Mouse (Mus musculus): ENCODE measurements around the gene Kit. TPM values are rescaled to one million over a fixed set of nuclear protein-coding genes. Genes with fewer than 3 reads are reported as not detected.

Gene Kit
- polyA plus RNA-seq (2016; fragmentation: Nextera tagmentation; extraction: Ambion mirVana): 25.6 and 25.8 TPM in 2 replicates

DNA sequence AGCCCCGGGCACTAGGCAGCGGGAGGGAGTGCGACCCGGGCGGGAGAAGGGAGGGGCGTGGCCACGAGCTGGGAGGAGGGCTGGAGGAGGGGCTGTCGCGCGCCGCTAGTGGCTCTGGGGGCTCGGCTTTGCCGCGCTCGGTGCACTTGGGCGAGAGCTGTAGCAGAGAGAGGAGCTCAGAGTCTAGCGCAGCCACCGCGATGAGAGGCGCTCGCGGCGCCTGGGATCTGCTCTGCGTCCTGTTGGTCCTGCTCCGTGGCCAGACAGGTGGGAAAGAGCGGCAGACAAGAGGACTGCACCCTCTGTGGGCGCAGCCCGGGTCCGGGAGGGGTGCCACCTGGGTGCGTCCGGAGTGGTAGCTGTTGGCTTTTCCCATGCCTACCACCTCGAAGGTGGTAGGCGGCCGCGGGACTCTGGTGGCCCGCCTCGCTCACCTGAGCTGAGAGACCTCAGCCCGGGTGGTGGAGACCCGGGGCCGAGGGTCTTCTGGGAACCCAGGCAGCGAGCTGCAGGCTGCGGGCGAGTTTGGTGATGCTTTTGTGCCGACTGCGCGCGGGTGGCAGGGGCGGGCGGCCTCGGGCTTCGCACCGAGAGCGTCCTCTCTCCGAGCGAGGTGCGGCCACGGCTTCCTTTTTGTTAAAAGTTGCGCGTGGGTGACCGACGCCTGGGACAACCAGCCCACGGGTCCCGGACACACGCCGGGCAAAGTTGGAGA, at the start of gene Kit:
TSS of gene Kit (plus strand) at position 65 of the 715 bp plus-strand sequence.
- no peaks in the 10 kb centered on the region for H3K9me3 ChIP-seq (replicated peaks)
- H3K4me3 ChIP-seq: peak within 1 kb of the TSS; percentile 71
- H3K9ac ChIP-seq: peak within 1 kb of the TSS; percentile 70
- ATAC-seq: peak; percentile 86
- peak within 1 kb of the TSS; percentile 98 for H3K4me2 ChIP-seq
- peaks cover 60% of the 10 kb centered on the region for H3K4me1 ChIP-seq
- H3K27me3 ChIP-seq (replicated peaks): peaks cover 28% of the 10 kb centered on the region
- no peaks in the 10 kb centered on the region for H3K36me3 ChIP-seq
- under 1% methylated on average over 64 of the region's 65 CpGs for WGBS (ENCODE audit: insufficient replicate concordance)
- H3K27ac ChIP-seq: peak within 1 kb of the TSS; percentile 53

DNA sequence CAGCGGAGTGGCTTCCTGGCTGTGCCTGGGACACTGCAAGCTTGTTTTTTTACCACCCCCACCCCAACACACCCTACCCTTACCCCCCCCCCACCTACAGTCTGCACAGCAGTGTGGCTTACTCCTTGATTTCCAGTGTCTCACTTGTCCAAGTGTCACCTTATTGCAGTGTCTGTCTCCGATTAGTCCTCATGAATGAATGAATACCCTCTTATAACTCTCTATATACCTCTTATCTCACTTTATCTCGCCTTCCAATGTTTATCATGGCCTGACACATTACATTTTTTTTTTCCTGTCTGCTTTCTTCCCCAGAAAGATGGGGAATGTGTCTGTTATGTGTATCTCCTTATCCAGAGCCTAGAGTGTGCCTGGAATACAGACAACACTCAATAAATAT, 38.6 kb upstream of the Kit start:
- Histone ChIP-seq H3K9me3 (replicated peaks) (no peaks in the 10 kb centered on the region), H3K4me3 (no peak overlapping the region), H3K4me2 (peak overlapping the region; percentile 33; the same call in 1 of the 2 replicates), H3K27ac (no peak overlapping the region), H3K36me3 (no peaks in the 10 kb centered on the region), H3K4me1 (peaks cover 34% of the 10 kb centered on the region), H3K9ac (no peak overlapping the region), H3K27me3 (replicated peaks) (0 out of 2 replicates have a peak, but pooled peaks cover 3% of the 10 kb centered on the region)
- WGBS (ENCODE audit: insufficient replicate concordance): 27% methylated on average over 3 of the region's 3 CpGs
- ATAC-seq: 0 out of 2 replicates have a peak, but pooled peaks have one; percentile 37

DNA sequence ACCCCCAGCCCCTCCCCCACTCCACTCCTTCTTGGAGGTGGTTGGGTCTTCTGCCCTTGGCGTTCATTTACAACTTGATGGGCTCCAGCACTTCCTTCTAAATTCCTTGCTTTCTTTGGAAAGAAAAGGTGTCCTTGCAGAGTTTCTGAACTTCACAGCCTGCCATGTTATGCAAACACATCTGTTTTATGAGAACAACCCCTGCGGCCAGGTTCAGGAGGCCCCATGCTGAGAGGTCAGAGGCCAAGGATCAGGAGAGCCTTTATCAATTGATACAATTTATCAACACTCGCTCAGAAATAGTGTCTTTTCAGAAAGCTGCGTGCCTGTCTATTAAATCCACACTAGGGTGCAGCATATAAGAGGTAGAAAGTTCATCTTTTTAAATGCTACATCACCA, 37.0 kb upstream of the Kit start:
- Histone ChIP-seq H3K4me3 (no peak overlapping the region), H3K36me3 (no peaks in the 10 kb centered on the region), H3K9me3 (replicated peaks) (no peaks in the 10 kb centered on the region), H3K9ac (no peak overlapping the region), H3K27ac (no peak overlapping the region), H3K4me1 (peaks cover 34% of the 10 kb centered on the region), H3K4me2 (no peak overlapping the region), H3K27me3 (replicated peaks) (0 out of 2 replicates have a peak, but pooled peaks cover 3% of the 10 kb centered on the region)
- 48% methylated on average over 4 of the region's 4 CpGs for WGBS (ENCODE audit: insufficient replicate concordance)
- ATAC-seq: no peak

DNA sequence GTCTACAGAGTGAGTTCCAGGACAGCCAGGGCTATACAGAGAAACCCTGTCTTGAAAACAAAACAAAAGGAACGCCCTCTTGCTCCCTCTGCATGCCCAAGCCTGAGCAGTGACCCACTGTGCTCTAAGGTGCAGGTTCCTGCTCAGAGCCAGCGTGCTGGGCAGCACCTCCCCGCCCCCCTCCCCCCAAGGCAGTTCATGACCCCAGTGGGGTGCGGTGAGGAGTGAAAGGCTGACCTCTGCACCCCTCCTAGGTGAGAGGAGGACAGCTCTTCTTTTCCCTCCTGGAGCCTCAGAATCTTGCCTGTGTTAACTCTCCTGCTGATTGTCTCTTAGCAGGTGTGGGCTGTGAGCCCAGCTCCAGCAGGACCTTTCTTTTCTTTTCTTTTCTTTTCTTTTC, 36.3 kb upstream of the Kit start:
- 59% methylated on average over 4 of the region's 4 CpGs for WGBS (ENCODE audit: insufficient replicate concordance)
- H3K4me3 ChIP-seq: no peak overlapping the region
- no peaks in the 10 kb centered on the region for H3K9me3 ChIP-seq (replicated peaks)
- no peak for ATAC-seq
- H3K27ac ChIP-seq: no peak overlapping the region
- no peak overlapping the region for H3K4me2 ChIP-seq
- 0 out of 2 replicates have a peak, but pooled peaks cover 4% of the 10 kb centered on the region for H3K27me3 ChIP-seq (replicated peaks)
- H3K4me1 ChIP-seq: peaks cover 36% of the 10 kb centered on the region
- no peak overlapping the region for H3K9ac ChIP-seq
- H3K36me3 ChIP-seq: no peaks in the 10 kb centered on the region

DNA sequence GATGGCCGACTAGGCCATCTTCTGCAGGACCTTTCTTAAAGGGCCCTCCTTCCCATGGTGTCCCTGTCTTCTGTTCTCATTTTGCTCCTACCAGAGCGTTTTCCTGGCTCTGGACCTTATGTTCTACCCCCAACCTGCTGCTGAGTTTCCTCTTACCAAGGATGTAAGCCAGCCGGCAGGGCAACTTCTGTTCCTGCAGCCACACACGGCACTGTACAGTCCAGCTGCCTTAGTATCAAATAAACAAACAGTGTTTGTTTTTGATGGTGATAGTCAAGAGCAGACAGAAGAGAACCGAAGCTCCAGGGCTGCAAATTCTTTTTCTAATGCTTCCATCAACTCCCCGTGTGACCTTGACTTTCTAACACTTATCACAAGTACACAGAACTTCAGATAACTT, 35.6 kb upstream of the Kit start:
- H3K36me3 ChIP-seq: no peaks in the 10 kb centered on the region
- no peaks in the 10 kb centered on the region for H3K9me3 ChIP-seq (replicated peaks)
- peaks cover 43% of the 10 kb centered on the region for H3K4me1 ChIP-seq
- no peak overlapping the region for H3K4me3 ChIP-seq
- 0 out of 2 replicates have a peak, but pooled peaks cover 6% of the 10 kb centered on the region for H3K27me3 ChIP-seq (replicated peaks)
- H3K27ac ChIP-seq: no peak overlapping the region
- no peak overlapping the region for H3K9ac ChIP-seq
- no peak overlapping the region for H3K4me2 ChIP-seq
- no peak for ATAC-seq
- WGBS (ENCODE audit: insufficient replicate concordance): 29% methylated on average over 6 of the region's 6 CpGs

DNA sequence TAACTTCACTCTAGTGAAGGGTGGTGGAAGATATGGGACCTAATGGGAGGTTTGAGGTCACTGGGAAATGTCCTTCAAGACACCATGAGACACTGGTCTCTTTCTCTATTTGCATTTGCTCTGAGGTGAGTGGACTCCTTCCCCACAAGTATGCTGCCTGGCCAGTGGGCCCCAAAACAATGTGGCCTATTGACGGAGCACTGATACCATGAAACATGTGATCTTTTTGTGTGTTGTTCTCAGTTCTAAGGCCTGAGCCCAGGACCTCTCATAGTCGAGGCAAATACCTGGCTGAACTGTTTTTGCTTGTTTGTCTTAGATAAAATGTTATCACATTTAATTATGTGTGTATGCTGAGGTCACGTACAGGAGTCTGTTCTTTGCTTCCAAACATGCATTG, 31.0 kb upstream of the Kit start:
- Histone ChIP-seq H3K27me3 (replicated peaks) (0 out of 2 replicates have a peak, but pooled peaks cover 3% of the 10 kb centered on the region), H3K36me3 (no peaks in the 10 kb centered on the region), H3K4me2 (no peak overlapping the region), H3K27ac (no peak overlapping the region), H3K4me3 (no peak overlapping the region), H3K9me3 (replicated peaks) (no peaks in the 10 kb centered on the region), H3K9ac (no peak overlapping the region), H3K4me1 (peaks cover 28% of the 10 kb centered on the region)
- WGBS (ENCODE audit: insufficient replicate concordance): 57% methylated on average over 3 of the region's 3 CpGs
- no peak for ATAC-seq

DNA sequence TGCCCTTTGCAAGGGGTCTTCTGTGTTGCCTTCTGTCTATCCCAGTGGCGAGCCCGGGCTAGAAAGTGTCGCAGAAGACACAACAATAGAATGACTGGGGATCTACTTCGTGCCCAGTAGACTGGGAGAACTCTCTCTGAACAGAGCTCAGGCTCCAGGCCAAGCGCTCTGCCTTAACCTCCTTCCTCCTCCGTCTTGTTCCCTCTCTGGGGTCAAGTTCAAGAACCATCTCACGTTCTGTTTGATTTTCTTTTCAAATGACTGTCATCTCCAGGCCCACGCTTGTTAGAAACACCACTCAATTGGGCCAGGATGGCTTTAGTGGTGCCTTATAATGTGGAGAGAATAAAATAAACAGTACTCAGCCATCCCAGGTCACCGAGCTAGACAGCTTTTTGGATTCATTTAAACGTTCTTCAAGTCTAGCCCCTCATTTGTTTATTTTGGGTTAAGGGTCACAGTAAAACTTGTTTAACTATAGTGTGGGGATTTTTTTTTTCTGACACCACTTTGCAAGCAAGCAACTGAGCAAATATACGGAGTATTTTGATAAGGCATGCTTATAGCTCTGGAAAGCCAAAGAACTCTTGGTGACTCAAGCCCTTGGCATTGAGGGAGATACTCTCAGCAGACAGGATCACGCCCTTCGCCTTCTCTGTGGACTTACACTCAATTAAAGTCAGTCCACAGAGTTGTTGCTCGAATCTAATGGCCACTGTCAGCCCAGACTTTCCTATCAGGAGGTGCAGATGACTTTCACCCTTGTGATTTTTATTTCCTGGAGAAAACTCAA, 30.0 kb upstream of the Kit start:
- Histone ChIP-seq H3K4me1 (0 out of 2 replicates have a peak, but pooled peaks cover 20% of the 10 kb centered on the region), H3K9ac (no peak overlapping the region), H3K27ac (no peak overlapping the region), H3K4me2 (no peak overlapping the region), H3K36me3 (no peaks in the 10 kb centered on the region), H3K9me3 (replicated peaks) (no peaks in the 10 kb centered on the region), H3K27me3 (replicated peaks) (0 out of 2 replicates have a peak, but pooled peaks cover 3% of the 10 kb centered on the region), H3K4me3 (no peak overlapping the region)
- 64% methylated on average over 14 of the region's 14 CpGs for WGBS (ENCODE audit: insufficient replicate concordance)
- no peak for ATAC-seq

DNA sequence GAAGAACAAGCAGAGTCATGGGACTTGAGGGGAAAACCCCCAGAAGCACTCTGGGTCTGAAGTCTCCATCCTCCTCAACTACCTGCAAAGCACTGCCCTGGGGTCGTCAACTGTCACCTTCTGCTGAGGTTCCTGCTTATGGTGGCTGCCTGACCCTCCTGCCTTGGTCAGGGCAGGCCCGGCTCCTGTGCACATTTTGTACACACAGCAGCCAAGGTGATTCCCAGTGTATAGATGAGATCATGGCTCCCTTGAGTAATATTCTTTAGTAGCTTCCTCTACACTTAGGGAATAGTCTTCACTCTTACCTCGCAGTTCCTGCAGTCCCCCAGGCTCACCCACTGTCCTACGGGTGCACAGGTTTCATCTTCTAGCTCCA, 29.5 kb upstream of the Kit start:
- 0 out of 2 replicates have a peak, but pooled peaks cover 3% of the 10 kb centered on the region for H3K27me3 ChIP-seq (replicated peaks)
- H3K27ac ChIP-seq: no peak overlapping the region
- ATAC-seq: no peak
- H3K36me3 ChIP-seq: no peaks in the 10 kb centered on the region
- WGBS (ENCODE audit: insufficient replicate concordance): 62% methylated on average over 4 of the region's 4 CpGs
- H3K9ac ChIP-seq: no peak overlapping the region
- no peak overlapping the region for H3K4me3 ChIP-seq
- no peaks in the 10 kb centered on the region for H3K9me3 ChIP-seq (replicated peaks)
- no peak overlapping the region for H3K4me2 ChIP-seq
- H3K4me1 ChIP-seq: 0 out of 2 replicates have a peak, but pooled peaks cover 20% of the 10 kb centered on the region

DNA sequence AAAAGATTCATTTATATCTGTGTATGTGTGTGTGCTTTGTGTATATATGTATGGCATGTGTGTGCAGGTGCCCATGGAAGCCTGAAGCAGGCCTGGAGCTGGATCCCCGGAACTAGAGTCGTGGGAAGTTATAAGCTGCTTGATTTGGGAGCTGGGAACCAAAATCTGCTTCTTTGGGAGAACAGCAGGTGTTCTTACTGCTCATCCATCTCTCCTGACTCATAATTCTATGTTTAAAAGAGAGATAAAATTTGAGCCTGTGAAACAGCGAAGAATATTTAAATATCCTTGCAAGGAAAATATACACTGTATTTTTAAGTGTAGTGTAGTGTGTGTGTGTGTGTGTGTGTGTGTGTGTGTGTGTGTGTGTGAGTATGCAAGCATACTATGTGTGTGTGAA, 21.7 kb upstream of the Kit start:
- WGBS (ENCODE audit: insufficient replicate concordance): 77% methylated on average over 3 of the region's 3 CpGs
- H3K4me1 ChIP-seq: no peaks in the 10 kb centered on the region
- ATAC-seq: no peak

DNA sequence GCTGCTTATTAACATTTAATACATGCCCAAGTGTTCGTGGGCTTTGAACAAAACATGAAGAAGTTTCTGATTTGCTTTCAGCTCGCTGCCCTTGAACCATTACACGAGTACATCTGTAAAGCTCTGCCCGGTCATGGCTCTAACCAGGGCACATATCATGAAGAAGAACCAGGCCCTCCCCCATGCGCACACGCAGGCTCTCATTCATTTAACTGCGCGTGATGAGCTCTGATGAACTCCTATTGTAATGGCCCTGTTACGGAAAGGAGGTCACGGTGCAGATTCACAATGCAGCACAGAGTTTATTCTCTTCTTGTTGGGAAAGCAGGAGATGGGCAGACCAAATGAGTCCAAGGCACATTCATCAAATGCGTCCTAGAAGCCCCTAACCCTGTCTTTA, 17.1 kb upstream of the Kit start:
- H3K9ac ChIP-seq: no peak overlapping the region
- no peak overlapping the region for H3K27ac ChIP-seq
- no peak overlapping the region for H3K4me2 ChIP-seq
- H3K36me3 ChIP-seq: no peaks in the 10 kb centered on the region
- H3K4me1 ChIP-seq: peaks cover under 1% of the 10 kb centered on the region
- 81% methylated on average over 11 of the region's 11 CpGs for WGBS (ENCODE audit: insufficient replicate concordance)
- no peaks in the 10 kb centered on the region for H3K9me3 ChIP-seq (replicated peaks)
- no peak overlapping the region for H3K4me3 ChIP-seq
- H3K27me3 ChIP-seq (replicated peaks): no peaks in the 10 kb centered on the region
- no peak for ATAC-seq

More for the DNA sequence above, 21.7 kb upstream of the Kit start:
- no peak overlapping the region for H3K4me3 ChIP-seq
- H3K9ac ChIP-seq: no peak overlapping the region
- H3K4me2 ChIP-seq: no peak overlapping the region
- no peaks in the 10 kb centered on the region for H3K27me3 ChIP-seq (replicated peaks)
- no peaks in the 10 kb centered on the region for H3K36me3 ChIP-seq
- no peaks in the 10 kb centered on the region for H3K9me3 ChIP-seq (replicated peaks)
- no peak overlapping the region for H3K27ac ChIP-seq

DNA sequence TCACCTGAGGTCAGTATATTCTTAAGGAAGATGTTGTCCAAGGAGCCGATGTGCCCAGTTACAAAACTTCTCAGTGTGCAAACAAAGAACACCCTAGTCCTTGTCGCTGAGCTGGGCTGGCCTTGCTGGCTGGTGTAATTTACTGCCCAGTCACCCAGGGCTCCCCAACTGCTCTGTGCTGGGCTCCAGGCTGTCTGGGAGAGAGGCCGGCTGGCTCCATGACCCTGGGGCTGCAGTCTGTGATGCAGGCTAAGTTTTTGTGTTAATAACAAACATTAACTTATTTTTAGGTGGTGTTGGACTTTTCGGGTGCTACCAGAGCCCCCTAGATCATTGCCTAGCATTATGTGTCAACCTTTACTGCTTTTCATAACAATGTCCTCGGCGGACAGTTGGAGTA, 15.4 kb upstream of the Kit start:
- no peak for ATAC-seq
- H3K4me3 ChIP-seq: no peak overlapping the region
- no peaks in the 10 kb centered on the region for H3K27me3 ChIP-seq (replicated peaks)
- 74% methylated on average over 6 of the region's 6 CpGs for WGBS (ENCODE audit: insufficient replicate concordance)
- H3K9ac ChIP-seq: no peak overlapping the region
- H3K4me2 ChIP-seq: no peak overlapping the region
- no peak overlapping the region for H3K27ac ChIP-seq
- no peaks in the 10 kb centered on the region for H3K36me3 ChIP-seq
- no peaks in the 10 kb centered on the region for H3K9me3 ChIP-seq (replicated peaks)
- H3K4me1 ChIP-seq: peaks cover 5% of the 10 kb centered on the region

DNA sequence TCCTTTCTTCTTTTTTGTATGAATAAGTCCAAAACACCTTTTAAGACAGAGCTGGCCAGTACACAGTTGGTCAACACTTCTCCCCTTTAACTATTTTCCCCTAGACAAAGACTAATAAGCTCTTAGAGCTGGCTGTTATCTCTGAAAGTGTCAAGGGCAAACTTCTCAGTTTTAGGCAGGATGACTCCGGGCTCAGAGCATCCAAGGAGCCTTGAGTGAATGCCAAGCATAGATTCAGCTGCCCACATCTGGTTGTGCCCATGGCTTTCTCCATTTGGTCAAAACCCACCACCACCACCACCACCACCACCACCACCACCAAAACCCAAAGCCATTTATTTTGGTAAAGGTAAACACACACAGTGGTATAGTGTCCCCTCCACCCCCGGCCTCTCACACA, 13.5 kb upstream of the Kit start:
- H3K27me3 ChIP-seq (replicated peaks): no peaks in the 10 kb centered on the region
- no peak overlapping the region for H3K4me2 ChIP-seq
- no peak overlapping the region for H3K27ac ChIP-seq
- no peak for ATAC-seq
- no peak overlapping the region for H3K9ac ChIP-seq
- no peaks in the 10 kb centered on the region for H3K36me3 ChIP-seq
- no peaks in the 10 kb centered on the region for H3K9me3 ChIP-seq (replicated peaks)
- 66% methylated on average over 2 of the region's 2 CpGs for WGBS (ENCODE audit: insufficient replicate concordance)
- H3K4me3 ChIP-seq: no peak overlapping the region
- H3K4me1 ChIP-seq: peaks cover 10% of the 10 kb centered on the region

Measured in liver, embryonic 12.5 days (tissue).